In genomic region chr10:69535123-69535930, GRCm38 (mm10) we compare ENCODE assay signal across 9 mouse cellular contexts.
A peak's percentile ranks its signal among the peaks of the same experiment; 100 is the strongest.
DNase-seq lines count a peak whose midpoint lies in the region; ATAC-seq lines count a peak whose summit lies in the region.
"Had no signal": no experiment of that assay in that cellular context is flagged by ENCODE, and none has a peak within 500 bp of the region (broad histone marks: within the 10 kb centered on the region; RNA-seq: fewer than 3 reads in every experiment).

No protein-coding gene starts in this region.

- H3K36me3 ChIP-seq in intestine, embryonic 16.5 days (ENCODE audit: control insufficient read depth, insufficient read depth, low read length), result no peaks in the 10 kb centered on the region
- H3K36me3 ChIP-seq in limb, embryonic 10.5 days, result peaks cover 5% of the 10 kb centered on the region; the same call in 1 of the 2 replicates

- H3K4me2 ChIP-seq in intestine, embryonic 16.5 days (ENCODE audit: low read depth, low read length), result peak overlapping the region; percentile 73

- no peak for ATAC-seq in intestine, embryonic 16.5 days

- WGBS in intestine, embryonic 16.5 days, result 40% methylated on average over 15 of the region's 15 CpGs
- 58% methylated on average over 15 of the region's 15 CpGs for WGBS in limb, embryonic 10.5 days

- H3K27me3 ChIP-seq in intestine, embryonic 16.5 days (replicated peaks; ENCODE audit: control insufficient read depth, insufficient read depth, low read length), result no peaks in the 10 kb centered on the region
- H3K27me3 ChIP-seq in limb, embryonic 10.5 days (ENCODE audit: low read depth, poor library complexity, severe bottlenecking), result no peaks in the 10 kb centered on the region
- H3K27me3 ChIP-seq: megakaryocyte, embryonic 14.5 days had no signal

- H3K9me3 ChIP-seq in intestine, embryonic 16.5 days (ENCODE audit: control insufficient read depth, low read length), result no peaks in the 10 kb centered on the region
- H3K9me3 ChIP-seq in limb, embryonic 10.5 days (replicated peaks), result no peaks in the 10 kb centered on the region

- H3K9ac ChIP-seq in intestine, embryonic 16.5 days (ENCODE audit: low read depth, low read length), result peak overlapping the region; percentile 36

- peaks cover 12% of the 10 kb centered on the region for H3K4me1 ChIP-seq in intestine, embryonic 16.5 days (ENCODE audit: control insufficient read depth, insufficient read depth, low read length)
- H3K4me1 ChIP-seq in limb, embryonic 10.5 days, result peaks cover 44% of the 10 kb centered on the region
- H3K4me1 ChIP-seq: megakaryocyte, embryonic 14.5 days had no signal

- peak overlapping the region; percentile 57 for H3K4me3 ChIP-seq in intestine, embryonic 16.5 days (ENCODE audit: low read length)
- peak overlapping the region; percentile 61 for H3K4me3 ChIP-seq in limb, embryonic 10.5 days
- H3K4me3 ChIP-seq: megakaryocyte, embryonic 14.5 days had no signal

- peak; percentile 21 for DNase-seq in adipocyte (ENCODE audit: low spot score)
- peak; percentile 70 for DNase-seq in cerebellum, postnatal 25 days
- peak; percentile 50 for DNase-seq in gastrocnemius, postnatal 25 days
- DNase-seq in limb, embryonic 10.5 days (ENCODE audit: low spot score), result peak; percentile 47
- DNase-seq in retina, embryonic 14.5 days (ENCODE audit: low spot score), result peak; percentile 78
- DNase-seq in testis, postnatal 10 days (ENCODE audit: low spot score), result no peak
- no peak for DNase-seq in adrenal gland, adult 2 months

- H3K27ac ChIP-seq in intestine, embryonic 16.5 days (ENCODE audit: low read length), result no peak overlapping the region
- peak overlapping the region; percentile 88; the same call in 1 of the 2 replicates for H3K27ac ChIP-seq in limb, embryonic 10.5 days

Comparison
In these comparisons a context has a peak if more than half of its experiments do, and no peak if none do; other contexts are left out.
1. DNase-seq: peak in adipocyte (single experiment), cerebellum, postnatal 25 days (2 of 2), gastrocnemius, postnatal 25 days (single experiment), limb, embryonic 10.5 days (single experiment) and retina, embryonic 14.5 days (single experiment); none in testis, postnatal 10 days (single experiment) and adrenal gland, adult 2 months (single experiment).